Mouse (Mus musculus) CD4-positive, CD25-positive, alpha-beta regulatory T cell, adult 4 months (primary cell): ENCODE data around the gene Patl2. TPM values are rescaled to one million over a fixed set of nuclear protein-coding genes. Genes with fewer than 3 reads are reported as not detected.
"Not testable (repeated sequence)": the region's sequence is repeated elsewhere in the genome, so short reads cannot be mapped to it uniquely, and the experiment has no call there.

Experiments used
- ATAC-seq: one replicate; pipeline ENCODE4 v1.8.0; 2017
- polyA plus RNA-seq, 2 experiments: library from polyadenylated mRNA; unstranded; fragments of 100-300 nt; shearing (Covaris generic); gene quantifications; one replicate each; pipeline ENCODE4 v1.2.1; 2017

Gene Patl2
- polyA plus RNA-seq, 2 experiments from 2014 or later: 1.2 to 1.5 TPM

- ATAC-seq: no peak
Observed at GRCm38 (mm10) chr2:122141332-122141967, 44.5 kb downstream of the Patl2 start.

- ATAC-seq: no peak
Observed at GRCm38 (mm10) chr2:122140815-122141214, 45.2 kb downstream of the Patl2 start.

DNA sequence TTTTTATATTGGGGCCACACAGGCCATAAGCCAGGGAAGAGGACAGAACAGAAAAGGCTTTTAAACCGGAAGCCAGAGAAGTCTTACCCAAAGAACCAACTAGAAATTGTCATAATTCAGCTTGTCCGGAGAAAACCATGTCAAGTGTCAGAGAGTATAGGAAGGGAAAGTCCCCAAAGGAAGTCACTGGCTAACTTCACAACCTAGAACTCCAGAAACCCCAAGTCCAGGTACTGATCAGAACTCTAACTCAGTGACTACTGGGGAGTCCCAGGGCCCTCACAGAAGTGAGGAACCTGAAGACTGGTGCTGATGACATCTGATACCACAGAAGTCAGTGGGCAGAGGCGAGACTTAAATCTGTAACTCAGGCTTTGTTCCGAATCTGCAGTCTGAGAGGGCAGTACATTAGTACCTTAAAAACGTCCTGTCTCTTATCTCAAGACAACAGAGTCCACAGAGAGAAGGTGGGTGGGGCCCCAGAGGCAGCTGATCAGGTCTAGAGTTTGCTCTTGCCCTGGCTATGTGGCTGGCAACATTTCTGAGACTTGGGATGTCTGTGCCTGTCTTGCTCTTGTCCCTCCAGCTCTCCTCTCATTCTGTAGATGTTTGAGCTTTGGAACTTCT lies 48.0 kb downstream of the Patl2 start:
- peak; percentile 75 for ATAC-seq

- ATAC-seq: no peak
Observed at GRCm38 (mm10) chr2:122132618-122133017, 53.4 kb downstream of the Patl2 start.

DNA sequence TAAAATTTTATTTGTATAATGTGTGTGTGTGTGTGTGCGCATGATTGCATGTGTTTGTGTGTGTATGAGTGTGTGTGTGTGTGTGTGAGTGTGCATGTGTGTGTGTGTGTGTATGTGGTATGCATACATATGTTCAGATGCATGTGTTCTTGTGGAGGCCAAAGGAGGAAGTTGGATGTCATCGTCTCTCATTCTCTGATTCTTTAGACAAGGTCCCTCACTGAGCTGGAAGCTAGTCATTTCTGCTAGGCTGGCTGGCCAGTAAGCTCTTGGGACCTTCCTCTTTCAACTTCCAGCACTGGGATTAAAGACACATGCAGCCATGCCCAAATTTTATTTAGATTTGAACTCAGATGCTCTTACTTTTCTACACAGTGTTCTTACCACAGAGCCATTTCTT lies 53.9 kb downstream of the Patl2 start:
- no peak for ATAC-seq

GRCm38 (mm10) chr2:122127635-122128034 lies 58.4 kb downstream of the Patl2 start:
- no peak for ATAC-seq

DNA sequence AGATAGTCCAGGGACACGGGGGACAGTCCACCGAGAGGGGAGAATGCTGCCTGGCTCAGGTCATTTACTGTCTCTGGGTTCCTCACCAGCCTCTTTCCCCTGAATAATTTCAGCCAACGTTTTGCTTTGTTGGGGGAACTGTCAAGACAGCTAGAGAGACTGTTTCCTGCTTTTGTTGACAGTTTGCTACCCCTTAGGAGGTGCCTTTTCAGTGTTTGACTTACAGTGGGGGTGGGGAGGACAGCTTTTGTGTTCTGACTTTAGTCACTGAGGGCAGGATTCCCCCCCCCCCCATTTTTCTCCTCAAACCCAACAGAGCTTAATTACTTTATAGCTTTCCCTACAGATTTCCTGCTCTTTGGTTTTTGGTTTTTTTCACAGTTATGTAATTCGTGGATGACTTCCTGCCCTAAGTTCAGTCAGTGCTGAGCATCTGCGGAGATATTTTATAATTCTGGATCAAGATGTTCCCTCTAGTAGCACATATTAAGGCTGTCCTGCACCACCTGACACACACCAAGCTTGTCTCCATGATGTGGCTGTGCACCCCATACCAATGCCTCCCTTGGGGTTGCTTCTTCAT lies 59.1 kb downstream of the Patl2 start:
- ATAC-seq: peak; percentile 73

GRCm38 (mm10) chr2:122125680-122126572 lies 60.1 kb downstream of the Patl2 start:
- peak; percentile 55 for ATAC-seq

DNA sequence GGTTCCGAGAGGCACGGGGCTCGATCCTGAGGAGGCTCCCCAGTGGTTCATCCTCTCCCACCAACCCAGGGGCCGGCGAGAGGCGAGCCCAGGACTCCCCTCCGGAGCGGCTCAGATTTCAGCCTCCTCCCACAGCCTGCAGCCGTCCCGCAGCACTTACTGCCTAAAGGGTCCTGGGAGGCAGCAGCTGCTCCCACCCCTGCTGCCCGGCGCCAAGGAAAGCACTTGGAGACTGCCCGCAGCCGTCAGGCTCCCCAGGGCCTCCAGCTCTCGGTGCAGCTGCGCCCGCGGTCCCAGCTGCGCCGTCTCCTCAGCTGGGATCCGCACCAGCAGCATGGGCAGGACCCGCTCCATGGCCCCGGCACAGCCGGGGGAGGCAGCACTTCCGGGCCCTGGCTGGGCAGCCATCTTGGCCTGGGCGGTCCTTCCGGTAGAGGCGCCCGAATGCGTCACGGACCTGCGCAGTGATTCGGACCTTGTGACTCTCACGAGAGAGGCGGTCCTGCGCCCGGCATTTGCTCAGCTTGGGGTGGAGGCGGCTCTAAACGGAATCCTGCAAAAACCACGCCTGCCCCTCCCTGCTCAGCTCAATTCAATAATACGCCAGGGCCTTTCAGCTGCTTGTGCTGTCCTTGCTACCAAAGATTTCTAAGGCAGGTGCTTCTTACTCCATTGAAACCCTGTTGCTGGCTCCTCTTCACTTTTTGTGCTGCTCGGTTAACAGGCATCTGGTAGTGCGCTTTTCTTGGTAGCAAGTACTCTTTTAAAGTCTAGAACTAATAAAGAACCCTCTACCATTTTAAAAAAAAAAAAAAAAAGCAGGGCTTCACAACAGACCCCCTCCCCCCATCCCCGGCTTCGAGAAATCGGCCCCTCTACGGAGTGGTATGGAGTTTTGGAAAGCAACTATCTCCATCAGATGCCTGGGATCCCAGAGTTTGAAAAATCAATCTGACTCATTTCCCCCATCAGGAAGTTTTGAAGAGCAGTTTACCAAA lies 67.7 kb downstream of the Patl2 start, which contains the start of gene Spg11:
TSS of gene Spg11 (minus strand) at position 426 of the 998 bp plus-strand sequence.
- ATAC-seq: peak; percentile 99

GRCm38 (mm10) chr2:122116888-122117287 lies 69.1 kb downstream of the Patl2 start:
- ATAC-seq: no peak

GRCm38 (mm10) chr2:122109714-122110113 lies 76.3 kb downstream of the Patl2 start:
- no peak for ATAC-seq

DNA sequence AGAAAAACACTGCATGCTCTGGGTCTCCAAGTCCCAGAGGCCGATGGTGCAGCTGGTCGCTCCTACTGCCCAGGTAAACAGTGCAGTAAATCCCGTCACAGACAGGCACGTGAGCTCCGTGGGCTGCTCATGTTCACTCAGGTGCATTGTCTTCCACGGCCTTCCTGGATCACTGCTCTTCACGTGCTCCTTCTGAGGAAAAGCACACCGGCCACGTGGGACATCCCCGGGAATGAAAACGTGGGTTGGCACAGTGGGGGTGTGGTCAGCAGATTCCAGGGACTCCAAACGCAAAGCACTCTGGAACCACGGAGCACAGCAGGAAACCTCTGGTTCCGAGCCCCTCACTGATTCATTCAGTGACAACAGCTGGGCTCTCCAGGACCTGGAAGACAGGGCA lies 77.9 kb downstream of the Patl2 start:
- no peak for ATAC-seq

GRCm38 (mm10) chr2:122102070-122102469 lies 83.9 kb downstream of the Patl2 start:
- peak; percentile 45 for ATAC-seq

- not testable (repeated sequence) for ATAC-seq
Observed at GRCm38 (mm10) chr2:122097686-122098085, 88.3 kb downstream of the Patl2 start.

DNA sequence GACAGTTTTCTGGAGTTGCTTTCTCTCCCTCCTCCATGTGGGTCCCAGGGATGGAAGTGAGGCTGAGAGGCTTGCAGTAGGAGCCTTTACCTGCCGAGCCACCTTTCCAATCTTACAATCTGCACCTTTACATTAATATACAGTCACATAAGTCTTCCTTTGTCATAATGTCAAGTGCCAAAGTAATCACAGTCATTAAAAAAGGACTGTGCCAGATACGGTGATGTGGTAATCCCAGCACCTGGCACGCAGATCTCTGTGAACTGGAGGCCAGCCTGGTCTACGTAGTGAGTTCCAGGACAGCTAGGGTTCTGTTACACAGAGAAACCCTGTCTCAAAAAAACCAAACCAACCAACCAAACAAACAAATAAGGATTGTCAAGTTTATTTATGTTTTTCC lies 92.1 kb downstream of the Patl2 start:
- ATAC-seq: no peak

DNA sequence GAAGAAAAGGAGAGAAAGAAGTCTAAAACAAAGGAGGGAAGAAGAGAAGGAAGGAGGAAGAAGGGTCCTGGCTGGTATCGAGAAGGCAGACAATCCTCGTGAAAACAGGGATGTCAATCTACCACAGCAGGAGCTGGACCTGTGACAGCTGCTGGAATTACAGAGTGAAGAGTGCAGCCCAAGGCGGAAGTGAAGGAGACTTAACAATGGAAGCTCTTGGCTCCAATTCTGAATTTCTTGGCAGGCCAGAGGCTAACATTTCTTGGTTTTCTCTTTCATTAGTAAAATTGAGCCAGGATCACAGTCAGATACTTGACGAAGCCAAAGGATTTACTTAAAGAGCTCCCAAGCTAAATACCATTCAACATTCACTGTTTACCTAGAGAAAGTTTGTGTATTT lies 99.5 kb downstream of the Patl2 start:
- ATAC-seq: no peak

GRCm38 (mm10) chr2:122081728-122082456 lies 104.1 kb downstream of the Patl2 start:
- no peak for ATAC-seq
